Mouse (Mus musculus) embryonic facial prominence, embryonic 14.5 days (tissue): ENCODE results near the gene Tmem221. TPM values are rescaled to one million over a fixed set of nuclear protein-coding genes. Genes with fewer than 3 reads are reported as not detected.
A peak's percentile ranks its signal among the peaks of the same experiment; 100 is the strongest.

Experiments
- ATAC-seq: fragments of 200-750 bp; cut with Nextera tagmentation; 2 replicates; pipeline ENCODE4 v1.8.0; 2017; ENCODE audit warnings: low read depth, moderate number of reproducible peaks, moderate TSS enrichment
- DNase-seq: peaks from one replicate; pipeline ENCODE4 v3.0.0-alpha.2; 2015; ENCODE audit warnings: low spot score
- H3K27ac ChIP-seq: fragments of 300-500 bp; sonication (generic); replicated peaks from 2 replicates; pipeline ENCODE4 v1.5.1; 2014; ENCODE audit warnings: low read depth, mild to moderate bottlenecking, low read length, moderate library complexity
- H3K27me3 ChIP-seq: fragments of 300-500 bp; sonication (generic); replicated peaks from 2 replicates; pipeline ENCODE4 v1.6.1; 2014; ENCODE audit warnings: low read length; ENCODE audit not compliant: control insufficient read depth, insufficient read depth
- H3K36me3 ChIP-seq: fragments of 300-500 bp; sonication (generic); 2 replicates; pipeline ENCODE4 v1.6.1; 2014; ENCODE audit warnings: low read length, mixed read lengths; ENCODE audit not compliant: control insufficient read depth, insufficient read depth
- H3K4me1 ChIP-seq: fragments of 300-500 bp; sonication (generic); 2 replicates; pipeline ENCODE4 v1.6.1; 2014; ENCODE audit warnings: antibody characterized with exemption, low read length; ENCODE audit not compliant: control insufficient read depth, insufficient read depth
- H3K4me2 ChIP-seq: fragments of 300-500 bp; sonication (generic); 2 replicates; pipeline ENCODE4 v1.6.1; 2014; ENCODE audit warnings: low read depth, mild to moderate bottlenecking, low read length, moderate library complexity, mixed read lengths
- H3K4me3 ChIP-seq: fragments of 300-500 bp; sonication (generic); 2 replicates; pipeline ENCODE4 v1.5.1; 2014; ENCODE audit warnings: low read depth, mild to moderate bottlenecking, low read length
- H3K9ac ChIP-seq: fragments of 300-500 bp; sonication (generic); 2 replicates; pipeline ENCODE4 v1.6.1; 2014; ENCODE audit warnings: low read depth, mild to moderate bottlenecking, low read length, moderate library complexity, mixed read lengths
- H3K9me3 ChIP-seq: fragments of 300-500 bp; sonication (generic); 2 replicates; pipeline ENCODE4 v1.6.1; 2016; ENCODE audit warnings: low read length; ENCODE audit not compliant: control insufficient read depth
- WGBS: fragments of 180-500 bp; shearing (Covaris S2); extraction: QIAGEN DNeasy Blood & Tissue Kit; methylation state at CpG from one replicate; pipeline ENCODE4 v1.1.7; 2014; 5-methylcytosine and 5-hydroxymethylcytosine counted together
- polyA plus RNA-seq: library from polyadenylated mRNA; unstranded; fragments of >200 nt; fragmentation: Nextera tagmentation; extraction: Ambion mirVana; gene quantifications from 2 replicates; pipeline ENCODE4 v1.2.1, GENCODE M21; 2014

Gene Tmem221
- polyA plus RNA-seq, 1 experiment from 2014 or later, result 1.4 TPM

DNA sequence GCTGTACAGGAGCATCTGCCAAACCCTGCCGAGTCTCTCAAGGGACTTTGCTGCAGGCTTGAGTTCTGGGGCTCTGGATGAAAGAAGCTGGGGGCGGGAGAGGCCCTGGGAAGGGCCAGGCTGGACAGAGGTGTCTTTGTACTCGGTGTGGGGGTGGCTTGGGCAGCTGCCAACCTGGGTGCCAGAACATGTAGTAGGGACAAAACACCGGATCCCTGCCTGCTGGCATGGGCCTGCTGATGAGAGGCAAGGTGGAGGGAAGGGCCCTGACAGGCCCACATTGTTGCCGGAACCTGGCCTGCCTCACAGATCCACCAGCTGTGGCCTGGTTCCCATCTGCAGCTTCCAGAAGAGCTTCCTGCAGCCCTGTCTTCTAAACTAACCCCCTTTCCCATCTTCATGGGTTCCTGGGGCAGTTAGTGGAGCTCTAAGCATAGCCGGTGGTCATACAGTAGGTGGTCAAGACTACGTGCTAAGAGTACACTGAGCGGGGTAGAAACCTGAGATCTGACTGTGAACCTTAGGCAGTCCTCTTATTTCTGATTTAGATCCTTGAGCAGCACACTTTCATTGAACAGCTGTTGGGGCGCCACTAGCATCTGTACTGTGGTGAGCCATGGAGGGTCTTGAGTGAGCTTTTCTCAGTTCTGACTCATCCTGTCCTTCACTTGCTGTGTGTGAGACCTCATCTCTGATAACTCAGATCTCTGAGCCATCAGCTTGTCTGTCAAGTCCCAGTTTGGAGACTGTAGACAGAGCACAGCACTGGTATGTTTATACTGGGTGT, 14.4 kb upstream of the Tmem221 start:
- WGBS, result 74% methylated on average over 8 of the region's 9 CpGs
- peaks cover 19% of the 10 kb centered on the region; the same call in 1 of the 2 replicates for H3K4me1 ChIP-seq
- ATAC-seq, result no peak
- H3K36me3 ChIP-seq, result no peaks in the 10 kb centered on the region
- H3K9ac ChIP-seq, result 0 out of 2 replicates have a peak overlapping the region, but pooled peaks have one; percentile 28
- H3K27ac ChIP-seq, result no peak overlapping the region; the same call in 1 of the 2 replicates
- no peaks in the 10 kb centered on the region for H3K9me3 ChIP-seq
- peak; percentile 81 for DNase-seq
- H3K4me2 ChIP-seq, result peak overlapping the region; percentile 5; the same call in 1 of the 2 replicates
- no peak overlapping the region for H3K4me3 ChIP-seq
- H3K27me3 ChIP-seq, result no peaks in the 10 kb centered on the region

GRCm38 (mm10) chr8:71572077-71572476, 13.4 kb upstream of the Tmem221 start:
- DNase-seq (no peak), ATAC-seq (no peak)
- Histone ChIP-seq H3K36me3 (no peaks in the 10 kb centered on the region), H3K27ac (no peak overlapping the region), H3K27me3 (no peaks in the 10 kb centered on the region; the same call in 1 of the 2 replicates), H3K4me3 (no peak overlapping the region), H3K4me2 (peak overlapping the region; percentile 87; the same call in 1 of the 2 replicates), H3K9me3 (no peaks in the 10 kb centered on the region), H3K4me1 (peaks cover 19% of the 10 kb centered on the region; the same call in 1 of the 2 replicates), H3K9ac (no peak overlapping the region)
- 82% methylated on average over 2 of the region's 2 CpGs for WGBS

DNA sequence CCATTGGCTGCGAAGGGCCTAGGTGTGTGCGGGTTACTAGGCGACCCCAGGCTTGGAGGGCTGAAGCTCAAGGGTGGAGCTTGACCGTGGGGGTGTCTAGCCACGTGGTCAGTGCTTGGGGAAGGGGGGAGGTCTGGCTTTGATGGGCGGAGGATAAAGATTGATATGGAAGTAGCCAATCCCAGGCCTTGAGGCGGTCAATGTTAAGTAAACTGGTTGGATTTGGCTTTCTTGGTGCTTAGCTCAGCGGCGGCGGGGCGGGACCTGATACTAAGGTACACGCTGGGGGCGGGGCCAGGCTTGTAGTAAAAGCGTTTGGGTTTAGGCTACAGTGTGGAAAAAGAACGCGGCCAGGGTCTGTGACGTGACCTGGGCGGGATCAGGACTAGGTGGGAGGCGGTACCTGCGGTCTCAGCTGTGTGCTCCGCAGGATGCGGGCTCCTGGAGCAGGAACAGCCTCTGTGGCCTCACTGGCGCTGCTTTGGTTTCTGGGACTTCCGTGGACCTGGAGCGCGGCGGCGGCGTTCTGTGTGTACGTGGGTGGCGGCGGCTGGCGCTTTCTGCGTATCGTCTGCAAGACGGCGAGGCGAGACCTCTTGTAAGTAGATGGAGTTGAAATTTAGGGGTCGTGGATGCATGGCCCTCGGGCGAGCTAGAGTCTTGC, 11.8 kb upstream of the Tmem221 start:
- peak; percentile 91 for ATAC-seq
- Histone ChIP-seq H3K27me3 (no peaks in the 10 kb centered on the region; the same call in 1 of the 2 replicates), H3K27ac (peak overlapping the region; percentile 81), H3K4me2 (peak overlapping the region; percentile 87), H3K9me3 (no peaks in the 10 kb centered on the region), H3K9ac (peak overlapping the region; percentile 74), H3K36me3 (no peaks in the 10 kb centered on the region), H3K4me1 (peaks cover 19% of the 10 kb centered on the region; the same call in 1 of the 2 replicates), H3K4me3 (peak overlapping the region; percentile 62)
- peak; percentile 99 for DNase-seq
- WGBS, result under 1% methylated on average over 39 of the region's 41 CpGs

DNA sequence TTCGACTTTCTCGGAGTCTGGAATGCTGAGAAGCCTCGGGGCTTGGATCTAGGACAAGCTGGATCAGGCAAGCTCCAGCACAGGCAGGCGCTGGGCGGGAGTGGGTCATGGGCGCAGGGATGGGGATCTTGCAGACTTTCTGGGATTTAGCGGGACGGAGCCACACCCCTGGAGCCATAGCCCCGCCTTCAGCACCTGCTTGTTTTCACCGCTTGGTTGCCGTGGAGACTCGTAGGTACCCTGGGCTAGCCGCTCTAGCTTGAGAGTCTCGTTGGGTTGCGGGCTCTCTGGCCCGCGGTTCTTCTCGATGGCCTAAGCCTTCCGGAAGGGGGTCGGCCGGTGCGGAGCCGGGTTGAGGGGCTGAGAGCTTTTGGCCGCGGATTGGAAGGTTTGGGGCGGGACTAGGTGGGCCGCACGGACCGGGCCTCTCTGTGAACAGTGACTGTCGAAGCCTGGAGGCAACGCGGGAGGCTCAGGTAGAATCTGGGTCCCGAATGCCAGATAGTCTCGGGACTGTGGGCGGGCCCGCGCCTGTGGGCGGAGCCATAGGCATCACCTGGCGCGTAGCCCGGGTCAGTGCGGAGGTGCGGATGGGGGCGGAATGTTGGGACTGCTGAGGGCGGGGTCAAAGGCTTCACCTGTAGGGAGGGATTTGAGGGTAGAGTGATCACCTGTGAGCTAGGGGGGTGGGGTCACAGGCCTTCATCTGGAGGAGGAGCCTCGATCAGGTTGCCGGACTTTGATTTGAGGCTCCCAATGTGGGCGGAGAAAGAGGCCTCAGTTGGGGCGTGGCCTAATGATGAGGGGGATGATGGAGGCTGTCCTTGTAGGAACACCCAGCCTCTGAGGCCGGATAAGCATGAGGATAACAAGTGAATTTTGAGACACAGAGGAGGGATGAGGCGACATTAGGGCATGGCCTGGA, 11.0 kb upstream of the Tmem221 start:
- Histone ChIP-seq H3K9ac (peak overlapping the region; percentile 74), H3K27me3 (no peaks in the 10 kb centered on the region; the same call in 1 of the 2 replicates), H3K36me3 (no peaks in the 10 kb centered on the region), H3K4me1 (peaks cover 19% of the 10 kb centered on the region; the same call in 1 of the 2 replicates), H3K9me3 (no peaks in the 10 kb centered on the region), H3K27ac (peak overlapping the region; percentile 81), H3K4me3 (peak overlapping the region; percentile 62), H3K4me2 (peak overlapping the region; percentile 87)
- ATAC-seq (peak; percentile 75), DNase-seq (peak; percentile 96)
- under 1% methylated on average over 47 of the region's 51 CpGs for WGBS

GRCm38 (mm10) chr8:71568941-71569340, 10.3 kb upstream of the Tmem221 start:
- Histone ChIP-seq H3K9ac (peak overlapping the region; percentile 74; the same call in 1 of the 2 replicates), H3K4me1 (peaks cover 19% of the 10 kb centered on the region; the same call in 1 of the 2 replicates), H3K27me3 (no peaks in the 10 kb centered on the region; the same call in 1 of the 2 replicates), H3K4me2 (peak overlapping the region; percentile 87), H3K4me3 (peak overlapping the region; percentile 62), H3K9me3 (no peaks in the 10 kb centered on the region), H3K27ac (peak overlapping the region; percentile 81; the same call in 1 of the 2 replicates), H3K36me3 (no peaks in the 10 kb centered on the region)
- ATAC-seq (no peak), DNase-seq (no peak)
- 10% methylated on average over 6 of the region's 6 CpGs for whole genome bisulfite sequencing

GRCm38 (mm10) chr8:71568387-71568937, 9.8 kb upstream of the Tmem221 start, which contains the start of gene Slc27a1:
Slc27a1 (plus strand) TSS chr8:71568882.
- Histone ChIP-seq H3K36me3 (no peaks in the 10 kb centered on the region), H3K9me3 (no peaks in the 10 kb centered on the region), H3K4me2 (peak within 1 kb of the TSS; percentile 87), H3K27me3 (peaks cover 3% of the 10 kb centered on the region; the same call in 1 of the 2 replicates), H3K27ac (peak within 1 kb of the TSS; percentile 81), H3K9ac (peak within 1 kb of the TSS; percentile 74), H3K4me3 (peak within 1 kb of the TSS; percentile 62), H3K4me1 (peaks cover 19% of the 10 kb centered on the region; the same call in 1 of the 2 replicates)
- DNase-seq (no peak), ATAC-seq (no peak)
- 8% methylated on average over 13 of the region's 13 CpGs for WGBS

DNA sequence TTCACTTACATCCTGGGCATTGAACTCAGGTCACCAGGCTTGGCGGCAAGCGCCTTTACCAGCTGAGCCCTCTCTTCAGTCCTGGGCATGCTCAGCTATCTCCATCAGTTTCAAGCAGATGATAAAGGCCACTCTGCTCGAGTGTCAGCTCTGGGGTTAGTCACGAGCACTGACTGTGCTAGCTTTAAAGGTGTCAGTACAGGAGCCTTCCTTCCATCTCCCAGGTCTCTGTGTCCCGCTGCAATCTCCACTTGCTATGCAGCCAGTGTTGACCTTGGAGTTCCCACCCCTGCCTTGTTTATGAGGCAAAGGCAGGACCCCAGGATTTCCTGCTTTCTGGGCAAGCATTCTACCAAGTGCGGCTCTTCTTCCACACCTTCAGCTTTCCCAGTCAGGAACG, 8.9 kb upstream of the Tmem221 start:
- Histone ChIP-seq H3K4me3 (no peak overlapping the region), H3K9ac (no peak overlapping the region), H3K36me3 (no peaks in the 10 kb centered on the region), H3K4me1 (peaks cover 15% of the 10 kb centered on the region; the same call in 1 of the 2 replicates), H3K9me3 (no peaks in the 10 kb centered on the region), H3K4me2 (no peak overlapping the region), H3K27me3 (peaks cover 11% of the 10 kb centered on the region), H3K27ac (no peak overlapping the region)
- WGBS, result 70% methylated on average over 7 of the region's 7 CpGs
- ATAC-seq (no peak), DNase-seq (no peak)
